Mouse (Mus musculus) brown adipose tissue, adult 24 weeks (tissue): ENCODE measurements around the gene Pate1. TPM values are rescaled to one million over a fixed set of nuclear protein-coding genes. Genes with fewer than 3 reads are reported as not detected.

Source experiments
- H3K27ac ChIP-seq: fragments of 200-500 bp; replicated peaks from 2 replicates; pipeline ENCODE4 v1.5.1; 2012; ENCODE audit warnings: low read depth, mild to moderate bottlenecking, low read length
- H3K4me1 ChIP-seq: fragments of 200-500 bp; 2 replicates; pipeline ENCODE4 v1.6.1; 2012; ENCODE audit warnings: low read length, mixed read lengths; ENCODE audit not compliant: control insufficient read depth, insufficient read depth, insufficient read length
- H3K4me3 ChIP-seq: fragments of 200-500 bp; 2 replicates; pipeline ENCODE4 v1.5.1; 2012; ENCODE audit warnings: low read depth, mild to moderate bottlenecking, low read length, moderate library complexity; ENCODE audit not compliant: insufficient read depth
- polyA plus RNA-seq: library from polyadenylated mRNA; stranded (reverse); fragments of >200 nt; gene quantifications from 2 replicates; pipeline ENCODE4 v1.2.4, GENCODE M21; 2012; ENCODE audit not compliant: missing spikeins, insufficient read depth, insufficient read length

Pate1 gene
- not detected in 2 replicates for polyA plus RNA-seq

GRCm38 (mm10) chr9:35687013-35687412 is at the start of gene Pate1:
Gene Pate1, minus strand, starts transcription at chr9:35687390.
- H3K4me1 ChIP-seq: no peaks in the 10 kb centered on the region
- H3K27ac ChIP-seq: no peak within 1 kb of the TSS
- H3K4me3 ChIP-seq: no peak within 1 kb of the TSS

- H3K27ac ChIP-seq: no peak overlapping the region
- H3K4me3 ChIP-seq: no peak overlapping the region
- H3K4me1 ChIP-seq: no peaks in the 10 kb centered on the region
Observed at GRCm38 (mm10) chr9:35707265-35707664, 20.1 kb upstream of the Pate1 start.

- Histone ChIP-seq H3K4me3 (no peak overlapping the region), H3K27ac (no peak overlapping the region), H3K4me1 (no peaks in the 10 kb centered on the region)
Observed at GRCm38 (mm10) chr9:35691924-35692323, 4.7 kb upstream of the Pate1 start.

DNA sequence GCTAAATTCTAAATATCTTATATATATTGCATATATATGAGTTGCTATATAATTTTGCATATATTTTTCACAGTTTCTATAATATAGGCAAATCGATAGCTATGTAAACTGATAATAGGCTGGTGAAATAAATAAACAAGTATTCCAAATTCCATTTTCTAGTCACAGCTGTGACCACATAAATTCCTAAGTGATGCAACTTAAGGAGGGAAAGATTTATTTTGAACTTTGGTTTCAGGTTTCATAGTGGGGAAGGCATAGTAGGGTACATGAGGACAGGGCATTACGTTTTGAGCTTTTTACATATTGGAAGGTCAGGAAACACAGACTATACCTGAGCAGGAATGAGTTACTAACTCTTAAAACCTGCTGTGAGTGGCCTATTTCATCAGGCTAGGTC is 13.6 kb downstream of the Pate1 start:
- no peak overlapping the region for H3K4me3 ChIP-seq
- no peak overlapping the region for H3K27ac ChIP-seq
- no peaks in the 10 kb centered on the region for H3K4me1 ChIP-seq

DNA sequence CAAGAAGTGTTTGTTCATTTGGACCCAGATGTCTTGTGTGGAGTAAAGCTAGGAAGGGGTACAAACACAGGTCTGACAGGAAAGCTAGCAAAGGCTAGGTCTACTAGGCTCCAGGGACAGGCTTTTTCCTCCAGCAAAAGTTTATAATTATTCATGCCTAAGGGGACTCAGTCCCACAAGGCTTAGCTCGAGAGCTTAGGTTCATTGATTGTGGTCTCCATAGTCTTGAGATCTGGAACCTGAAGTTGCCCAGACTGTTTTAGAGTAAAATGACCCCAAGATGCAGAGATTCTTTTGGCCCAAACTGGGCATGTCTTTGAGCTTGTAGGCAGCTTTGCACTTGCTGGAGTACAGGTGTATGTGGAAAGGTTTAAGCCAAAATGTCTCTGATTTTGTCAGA is 39.1 kb downstream of the Pate1 start, which contains the start of gene Pate3:
Gene Pate3, minus strand, starts transcription at position 101 of the 400 bp plus-strand sequence.
- Histone ChIP-seq H3K4me3 (no peak within 1 kb of the TSS), H3K4me1 (no peaks in the 10 kb centered on the region), H3K27ac (no peak within 1 kb of the TSS)

Other genes starting within 250 kb of the Pate1 start
- not detected in 2 replicates for gene Gm1113, start 169.1 kb downstream of the Pate1 start, polyA plus RNA-seq
- gene Ddx25, start 128.9 kb downstream of the Pate1 start, polyA plus RNA-seq: not detected in 2 replicates
- 4.4 and 7.6 TPM in 2 replicates for gene Pus3, start 128.8 kb downstream of the Pate1 start, polyA plus RNA-seq
- not detected in 2 replicates for gene Pate2, start 117.1 kb downstream of the Pate1 start, polyA plus RNA-seq
- gene Hyls1, start 117.0 kb downstream of the Pate1 start, polyA plus RNA-seq: 2.0 and 6.2 TPM in 2 replicates
- not detected in 2 replicates for gene Pate4, start 75.4 kb downstream of the Pate1 start, polyA plus RNA-seq
- gene Pate3, start 39.2 kb downstream of the Pate1 start, polyA plus RNA-seq: not detected in 2 replicates
- gene Gm17677, start 53.7 kb upstream of the Pate1 start, polyA plus RNA-seq: not detected in 2 replicates
- gene Gm17727, start 90.7 kb upstream of the Pate1 start, polyA plus RNA-seq: not detected in 2 replicates
- not detected in 2 replicates for gene Gm27235, start 102.7 kb upstream of the Pate1 start, polyA plus RNA-seq
- not detected in 2 replicates for gene D730048I06Rik, start 102.7 kb upstream of the Pate1 start, polyA plus RNA-seq
- gene 9230110F15Rik, start 156.8 kb upstream of the Pate1 start, polyA plus RNA-seq: not detected in 2 replicates
- gene 9230113P08Rik, start 221.0 kb upstream of the Pate1 start, polyA plus RNA-seq: not detected in 2 replicates